Comparison of ENCODE assay signal across 13 mouse cellular contexts in the genomic region with DNA sequence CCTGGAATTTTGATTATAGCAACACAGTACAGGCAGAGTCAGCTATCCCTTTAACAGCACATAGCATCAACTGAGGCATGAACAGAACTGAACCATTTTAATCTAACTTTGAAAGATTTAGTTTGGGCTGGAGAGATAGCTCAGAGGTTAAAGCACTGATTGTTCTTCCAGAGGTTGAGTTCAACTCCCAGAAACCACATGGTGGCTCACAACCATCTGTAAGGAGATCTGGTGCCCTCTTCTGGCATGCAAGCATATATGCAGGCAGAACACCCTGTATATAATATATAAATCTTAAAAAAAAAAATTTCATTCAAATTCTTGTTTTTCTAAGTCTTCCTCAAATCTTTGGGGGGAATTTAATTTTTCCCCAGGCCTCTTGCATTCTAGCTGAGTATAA. TPM values are rescaled to one million over a fixed set of nuclear protein-coding genes. Genes with fewer than 3 reads are reported as not detected.
DNase-seq lines count a peak whose midpoint lies in the region; ATAC-seq and TF ChIP-seq lines count a peak whose summit lies in the region.
"Had no signal": no experiment of that assay in that cellular context is flagged by ENCODE, and none has a peak within 500 bp of the region (broad histone marks: within the 10 kb centered on the region; RNA-seq: fewer than 3 reads in every experiment).

No protein-coding gene starts in this region.

- no peak overlapping the region for H3K4me3 ChIP-seq in forebrain, embryonic 14.5 days (ENCODE audit: low read depth, low read length)
- no peak overlapping the region for H3K4me3 ChIP-seq in forebrain, embryonic 16.5 days (replicated peaks; ENCODE audit: low read length)
- no peak overlapping the region for H3K4me3 ChIP-seq in lung, adult 2 months (replicated peaks; ENCODE audit: extremely low read depth, low read depth, low read length)
- H3K4me3 ChIP-seq in E14TG2a.4 (replicated peaks; ENCODE audit: low read length) = no peak overlapping the region
- H3K4me3 ChIP-seq: megakaryocyte, embryonic 14.5 days had no signal

- ATAC-seq in forebrain, embryonic 14.5 days = 0 out of 2 replicates have a peak, but pooled peaks have one; percentile 29
- no peak for ATAC-seq in forebrain, embryonic 16.5 days
- 0 out of 2 replicates have a peak, but pooled peaks have one; percentile 37 for ATAC-seq in megakaryocyte, adult 5-6 weeks (ENCODE audit: poor library complexity, severe bottlenecking)

- H3K4me1 ChIP-seq in forebrain, embryonic 14.5 days (ENCODE audit: control insufficient read depth, insufficient read depth, low read length) = no peaks in the 10 kb centered on the region
- H3K4me1 ChIP-seq in forebrain, embryonic 16.5 days (replicated peaks; ENCODE audit: control insufficient read depth, insufficient read depth, low read length) = no peaks in the 10 kb centered on the region
- peaks cover 7% of the 10 kb centered on the region; the same call in 1 of the 2 replicates for H3K4me1 ChIP-seq in lung, adult 2 months (ENCODE audit: control insufficient read depth, insufficient read depth, low read length)
- H3K4me1 ChIP-seq in E14TG2a.4 (replicated peaks; ENCODE audit: low read depth, low read length) = peaks cover 89% of the 10 kb centered on the region

- no peak overlapping the region for H3K4me2 ChIP-seq in forebrain, embryonic 14.5 days (ENCODE audit: low read length)
- H3K4me2 ChIP-seq in forebrain, embryonic 16.5 days (ENCODE audit: low read length) = no peak overlapping the region

- no peak for DNase-seq in forebrain, embryonic 14.5 days (ENCODE audit: low spot score)
- no peak for DNase-seq in lung, adult 2 months
- no peak for DNase-seq in lung, postnatal 10 days
- DNase-seq in c-Kit-positive CD71-positive TER-119-positive erythroid progenitor cells, embryonic 14.5 days (ENCODE audit: low spot score) = no peak
- DNase-seq in right cerebral cortex, postnatal 25 days = no peak
- DNase-seq: adrenal gland, adult 2 months; cerebellum, adult 9-10 months; gastrocnemius, postnatal 36 days; kidney, postnatal 4 days had no signal

- H3K36me3 ChIP-seq in forebrain, embryonic 14.5 days (ENCODE audit: control insufficient read depth, insufficient read depth, low read length) = peaks cover 79% of the 10 kb centered on the region
- peaks cover 36% of the 10 kb centered on the region for H3K36me3 ChIP-seq in forebrain, embryonic 16.5 days (ENCODE audit: control insufficient read depth, insufficient read depth)
- H3K36me3 ChIP-seq in E14TG2a.4 (ENCODE audit: insufficient read depth, low read length) = peaks cover 97% of the 10 kb centered on the region

- H3K9me3 ChIP-seq in forebrain, embryonic 14.5 days (replicated peaks; ENCODE audit: control insufficient read depth, low read length) = no peaks in the 10 kb centered on the region
- H3K9me3 ChIP-seq in forebrain, embryonic 16.5 days (ENCODE audit: control insufficient read depth, low read length) = no peaks in the 10 kb centered on the region
- H3K9me3 ChIP-seq in E14TG2a.4 (ENCODE audit: low read length) = no peaks in the 10 kb centered on the region
- H3K9me3 ChIP-seq: megakaryocyte, embryonic 14.5 days had no signal

- H3K27me3 ChIP-seq in forebrain, embryonic 14.5 days (replicated peaks; ENCODE audit: control insufficient read depth, insufficient read depth, low read length) = no peaks in the 10 kb centered on the region
- no peaks in the 10 kb centered on the region for H3K27me3 ChIP-seq in forebrain, embryonic 16.5 days (replicated peaks; ENCODE audit: control insufficient read depth, insufficient read depth, low read length)
- no peaks in the 10 kb centered on the region for H3K27me3 ChIP-seq in E14TG2a.4 (ENCODE audit: insufficient read depth, low read length)
- H3K27me3 ChIP-seq: megakaryocyte, embryonic 14.5 days had no signal

- H3K9ac ChIP-seq in forebrain, embryonic 14.5 days (ENCODE audit: low read length) = no peak overlapping the region
- no peak overlapping the region for H3K9ac ChIP-seq in forebrain, embryonic 16.5 days (replicated peaks; ENCODE audit: low read depth, low read length)

- H3K27ac ChIP-seq in forebrain, embryonic 14.5 days (ENCODE audit: low read depth, low read length) = no peak overlapping the region
- no peak overlapping the region for H3K27ac ChIP-seq in forebrain, embryonic 16.5 days (ENCODE audit: low read length)

- peak; percentile 15; the same call in 1 of the 2 replicates for TF ChIP-seq CTCF in lung, adult 2 months (IDR thresholded peaks at IDR 0.05; ENCODE audit: insufficient read depth, low read length)
- TF ChIP-seq CTCF in E14TG2a.4 (conservative IDR thresholded peaks at IDR 0.05; ENCODE audit: low read length) = peak; percentile 42

- no peak for TF ChIP-seq POLR2A in lung, adult 2 months (IDR thresholded peaks at IDR 0.05; ENCODE audit: borderline replicate concordance, extremely low read depth, low read depth, low read length)

RNA-seq across cellular contexts. Expression of a gene that starts 9.7 kb away (rescaled TPM):
- 218 and 229 TPM in 2 replicates for polyA plus RNA-seq in forebrain, embryonic 14.5 days (2014; fragmentation: Nextera tagmentation; extraction: Ambion mirVana)
- 191 and 193 TPM in 2 replicates for polyA plus RNA-seq in forebrain, embryonic 16.5 days (2015; fragmentation: Nextera tagmentation; extraction: Ambion mirVana)
- 184 and 369 TPM in 2 replicates for polyA plus RNA-seq in lung, adult 2 months (2012; rRNA removed)
- total RNA-seq in megakaryocyte, adult 5-6 weeks (2015) = 47.7 and 70.1 TPM in 2 replicates
- 69.9 and 71.9 TPM in 2 replicates for total RNA-seq in megakaryocyte, adult 5-6 weeks (2017)

RNA-seq across cellular contexts. Expression of a gene that starts 34.9 kb away (rescaled TPM):
- polyA plus RNA-seq in forebrain, embryonic 14.5 days (2014; fragmentation: Nextera tagmentation; extraction: Ambion mirVana) = 19.7 and 22.1 TPM in 2 replicates
- 23.8 and 23.9 TPM in 2 replicates for polyA plus RNA-seq in forebrain, embryonic 16.5 days (2015; fragmentation: Nextera tagmentation; extraction: Ambion mirVana)
- polyA plus RNA-seq in lung, adult 2 months (2012; rRNA removed) = 2.1 and 2.4 TPM in 2 replicates
- 22.9 and 32.9 TPM in 2 replicates for total RNA-seq in megakaryocyte, adult 5-6 weeks (2015)
- 28.2 and 35.2 TPM in 2 replicates for total RNA-seq in megakaryocyte, adult 5-6 weeks (2017)
